Mouse (Mus musculus): ENCODE measurements around the gene Clec3b. TPM values are rescaled to one million over a fixed set of nuclear protein-coding genes. Genes with fewer than 3 reads are reported as not detected.

The Clec3b gene
- 10.1 and 14.0 TPM in 2 replicates for polyA plus RNA-seq (2012; rRNA removed)

DNA sequence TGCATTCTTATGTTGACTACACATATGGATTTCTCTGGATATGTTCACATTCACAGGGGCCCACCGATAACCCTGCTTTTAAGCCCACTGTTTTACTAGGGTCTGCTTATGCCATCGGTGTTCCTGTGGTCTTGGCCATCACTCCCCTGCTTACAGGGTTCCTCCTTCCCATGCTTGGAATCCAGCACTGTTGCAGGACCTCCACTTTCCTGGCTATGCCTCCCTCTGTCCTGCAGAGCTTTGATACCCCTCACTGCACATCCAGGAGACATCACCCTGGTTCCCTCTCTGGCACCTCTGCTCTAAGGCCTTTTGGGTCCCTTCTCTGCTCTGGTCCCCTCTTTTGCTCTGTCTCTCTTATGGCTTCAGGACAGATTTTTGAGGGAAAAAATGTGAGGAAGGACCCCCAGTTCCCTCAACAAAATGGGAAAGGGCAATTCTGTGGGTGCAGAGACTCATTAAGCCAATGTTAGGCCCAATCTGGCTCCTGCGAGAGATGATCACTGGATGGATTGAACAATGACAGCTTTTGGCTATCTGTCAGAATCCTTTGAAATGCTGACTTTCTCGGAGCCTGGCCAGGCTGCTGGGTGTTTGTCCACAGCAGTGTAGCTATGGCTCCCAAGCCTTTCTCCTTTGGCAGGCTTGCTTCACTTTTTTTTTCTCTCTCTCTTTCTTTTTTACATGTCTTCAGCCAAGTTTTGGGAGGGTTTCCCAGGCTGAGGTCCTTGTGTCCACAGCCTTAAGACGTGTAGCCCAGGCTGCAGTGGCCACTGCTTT lies at the start of gene Clec3b:
Clec3b (plus strand) TSS at position 706 of the 780 bp plus-strand sequence.

DNA sequence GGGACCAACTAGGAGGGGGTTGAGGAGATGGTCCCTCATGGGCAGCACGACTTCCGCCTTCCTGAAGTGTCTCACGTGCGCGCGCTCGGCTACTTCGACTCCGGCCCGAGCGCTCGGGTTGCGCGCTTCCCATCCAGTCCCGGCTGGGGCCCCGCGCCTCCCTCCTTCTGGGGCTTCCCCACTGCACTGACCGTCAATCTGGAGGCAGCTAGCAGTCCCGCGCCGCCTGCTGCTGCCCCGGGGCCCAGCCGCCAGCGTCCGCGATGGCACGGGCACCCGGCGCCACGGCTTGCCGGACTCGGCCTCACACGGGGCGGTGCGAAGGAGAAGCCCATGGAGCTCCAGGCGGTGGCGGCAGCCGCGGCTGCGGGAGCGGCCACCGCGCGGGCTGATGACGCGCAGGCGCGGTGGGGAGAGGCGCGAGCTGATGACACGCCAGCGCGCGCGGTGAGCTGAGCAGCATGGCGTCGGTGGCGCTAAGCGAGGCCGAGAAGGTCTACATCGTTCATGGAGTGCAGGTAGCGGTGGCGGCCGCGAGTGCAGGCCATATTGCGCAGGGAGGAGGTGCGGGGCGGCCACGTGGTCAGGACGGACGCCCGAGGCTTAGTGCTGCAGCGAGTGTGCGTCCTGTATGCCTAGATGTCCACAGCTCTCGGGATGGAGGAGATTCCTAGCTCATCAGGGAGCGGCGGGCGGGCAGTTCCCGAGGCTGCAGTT lies 37.8 kb upstream of the Clec3b start, which contains the start of the genes Zdhhc3 and Exosc7:
Zdhhc3 (minus strand) TSS at position 401 of the 717 bp plus-strand sequence.
Exosc7 (plus strand) TSS at position 411 of the 717 bp plus-strand sequence.

Other genes with a start within 250 kb of the Clec3b start
- gene Zfp105, start 227.9 kb upstream of the Clec3b start, polyA plus RNA-seq (2012; rRNA removed) = 8.4 and 9.6 TPM in 2 replicates
- gene 1110059G10Rik, start 199.9 kb upstream of the Clec3b start, polyA plus RNA-seq (2012; rRNA removed) = 21.4 and 22.0 TPM in 2 replicates
- gene Kif15, start 199.9 kb upstream of the Clec3b start, polyA plus RNA-seq (2012; rRNA removed) = 7.3 and 8.7 TPM in 2 replicates
- 23.3 and 24.8 TPM in 2 replicates for gene Tmem42, start 129.6 kb upstream of the Clec3b start, polyA plus RNA-seq (2012; rRNA removed)
- 0.52 and 0.60 TPM in 2 replicates for gene Tgm4, start 116.2 kb upstream of the Clec3b start, polyA plus RNA-seq (2012; rRNA removed)
- gene Zdhhc3, start 37.7 kb upstream of the Clec3b start, polyA plus RNA-seq (2012; rRNA removed) = 72.1 and 72.9 TPM in 2 replicates
- 89.0 and 89.8 TPM in 2 replicates for gene Exosc7, start 37.7 kb upstream of the Clec3b start, polyA plus RNA-seq (2012; rRNA removed)
- gene Cdcp1, start 65.1 kb downstream of the Clec3b start, polyA plus RNA-seq (2012; rRNA removed) = 0.52 and 1.1 TPM in 2 replicates
- 76.0 and 94.1 TPM in 2 replicates for gene Tmem158, start 109.8 kb downstream of the Clec3b start, polyA plus RNA-seq (2012; rRNA removed)
- gene Lars2, start 216.0 kb downstream of the Clec3b start, polyA plus RNA-seq (2012; rRNA removed) = 650 and 695 TPM in 2 replicates

All from central nervous system, embryonic 18 days (tissue).